Mouse (Mus musculus) kidney, postnatal 0 days (tissue): ENCODE data around the gene Rnf39. TPM values are rescaled to one million over a fixed set of nuclear protein-coding genes. Genes with fewer than 3 reads are reported as not detected.

Source experiments
- ATAC-seq: fragments of 200-750 bp; cut with Nextera tagmentation; replicated peaks from 2 replicates; pipeline ENCODE4 v1.8.0; 2017; ENCODE audit warnings: low read depth, moderate number of reproducible peaks, moderate TSS enrichment, moderate library complexity; ENCODE audit not compliant: low FRiP score
- DNase-seq: peaks from one replicate; pipeline ENCODE4 v3.0.0-alpha.2; 2016; ENCODE audit warnings: low spot score
- H3K27ac ChIP-seq: fragments of 300-500 bp; sonication (generic); 2 replicates; pipeline ENCODE4 v1.5.1; 2014; ENCODE audit warnings: mild to moderate bottlenecking
- H3K27me3 ChIP-seq: fragments of 300-500 bp; sonication (generic); 2 replicates; pipeline ENCODE4 v1.6.1; 2014; ENCODE audit warnings: low read length, mixed read lengths; ENCODE audit not compliant: insufficient read depth
- H3K36me3 ChIP-seq: fragments of 300-500 bp; sonication (generic); 2 replicates; pipeline ENCODE4 v1.6.1; 2014; ENCODE audit warnings: low read length, mixed read lengths; ENCODE audit not compliant: insufficient read depth
- H3K4me1 ChIP-seq: fragments of 300-500 bp; sonication (generic); replicated peaks from 2 replicates; pipeline ENCODE4 v1.6.1; 2014; ENCODE audit warnings: antibody characterized with exemption, low read length, mixed read lengths; ENCODE audit not compliant: insufficient read depth
- H3K4me2 ChIP-seq: fragments of 300-500 bp; sonication (generic); 2 replicates; pipeline ENCODE4 v1.6.1; 2014; ENCODE audit warnings: mild to moderate bottlenecking, low read length, moderate library complexity, mixed read lengths
- H3K4me3 ChIP-seq: fragments of 300-500 bp; sonication (generic); replicated peaks from 2 replicates; pipeline ENCODE4 v1.5.1; 2014; ENCODE audit warnings: low read depth, low read length
- H3K9ac ChIP-seq: fragments of 300-500 bp; sonication (generic); 2 replicates; pipeline ENCODE4 v1.6.1; 2014; ENCODE audit warnings: low read depth, low read length
- H3K9me3 ChIP-seq: fragments of 300-500 bp; sonication (generic); replicated peaks from 2 replicates; pipeline ENCODE4 v1.6.1; 2016; ENCODE audit warnings: low read length, inconsistent platforms, mixed read lengths
- CTCF ChIP-seq: IDR thresholded peaks from 2 replicates; pipeline ENCODE4 v1.5.1; 2016; ENCODE audit warnings: antibody characterized with exemption, low read depth, mild to moderate bottlenecking, moderate library complexity
- WGBS: fragments of 180-500 bp; shearing (Covaris S2); extraction: QIAGEN DNeasy Blood & Tissue Kit; methylation state at CpG from one replicate; pipeline ENCODE4 v1.1.7; 2014; 5-methylcytosine and 5-hydroxymethylcytosine counted together
- polyA plus RNA-seq: library from polyadenylated mRNA; unstranded; fragments of >200 nt; fragmentation: Nextera tagmentation; extraction: Ambion mirVana; gene quantifications from 2 replicates; pipeline ENCODE4 v1.2.1, GENCODE M21; 2015

The Rnf39 gene
- polyA plus RNA-seq, 1 experiment from 2014 or later, result 0.46 TPM

DNA sequence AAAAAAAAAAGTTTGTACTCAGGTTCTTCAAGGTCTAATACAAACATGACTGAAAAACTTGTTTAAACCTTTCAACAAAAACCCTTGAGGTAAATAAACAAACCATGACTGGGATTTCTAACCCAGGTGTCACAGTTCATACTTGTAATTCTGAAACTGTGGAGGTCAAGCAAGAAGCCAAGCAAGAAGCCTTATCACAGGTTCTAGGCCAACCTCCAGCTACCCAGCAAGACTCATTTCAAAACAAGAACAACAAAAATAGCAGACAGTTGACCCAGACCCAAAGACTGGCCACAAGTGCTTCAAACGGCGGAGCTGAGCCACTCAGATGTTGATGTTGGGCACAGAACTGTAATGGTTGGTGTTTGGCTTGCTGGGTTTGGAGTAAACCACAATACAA lies 51.8 kb downstream of the Rnf39 start:
- DNase-seq, result no peak
- TF ChIP-seq CTCF, result no peak
- Histone ChIP-seq H3K27ac (no peak overlapping the region), H3K27me3 (no peaks in the 10 kb centered on the region), H3K4me2 (no peak overlapping the region), H3K36me3 (no peaks in the 10 kb centered on the region), H3K9ac (no peak overlapping the region), H3K9me3 (no peaks in the 10 kb centered on the region), H3K4me3 (no peak overlapping the region), H3K4me1 (no peaks in the 10 kb centered on the region)
- no peak for ATAC-seq
- WGBS, result 86% methylated on average over 2 of the region's 2 CpGs

DNA sequence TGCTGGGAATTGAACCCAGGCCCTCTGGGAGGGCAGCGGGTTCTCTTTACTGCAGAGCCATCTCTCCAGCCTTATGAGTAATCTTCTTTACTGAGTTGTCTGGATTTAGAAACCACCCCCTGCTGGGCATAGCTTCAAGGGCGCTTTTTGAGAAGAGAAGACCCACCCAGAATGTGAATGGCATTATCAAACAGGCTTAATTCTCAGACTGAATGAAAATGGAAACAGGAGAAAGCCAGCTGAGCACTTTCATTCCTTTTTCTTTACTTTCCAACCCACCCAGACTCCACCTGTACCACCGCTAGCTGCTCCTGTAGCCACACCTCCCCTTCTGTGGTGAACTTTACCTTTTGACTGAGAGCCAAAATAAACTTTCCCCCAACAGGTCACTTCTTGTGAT lies 52.7 kb downstream of the Rnf39 start:
- H3K4me2 ChIP-seq, result no peak overlapping the region
- H3K27me3 ChIP-seq, result no peaks in the 10 kb centered on the region
- H3K9ac ChIP-seq, result no peak overlapping the region
- DNase-seq (no peak), ATAC-seq (no peak)
- WGBS, result 65% methylated on average over 3 of the region's 3 CpGs
- H3K9me3 ChIP-seq, result no peaks in the 10 kb centered on the region
- H3K4me1 ChIP-seq, result no peaks in the 10 kb centered on the region
- no peak overlapping the region for H3K4me3 ChIP-seq
- no peak overlapping the region for H3K27ac ChIP-seq
- TF ChIP-seq CTCF, result no peak
- H3K36me3 ChIP-seq, result no peaks in the 10 kb centered on the region

DNA sequence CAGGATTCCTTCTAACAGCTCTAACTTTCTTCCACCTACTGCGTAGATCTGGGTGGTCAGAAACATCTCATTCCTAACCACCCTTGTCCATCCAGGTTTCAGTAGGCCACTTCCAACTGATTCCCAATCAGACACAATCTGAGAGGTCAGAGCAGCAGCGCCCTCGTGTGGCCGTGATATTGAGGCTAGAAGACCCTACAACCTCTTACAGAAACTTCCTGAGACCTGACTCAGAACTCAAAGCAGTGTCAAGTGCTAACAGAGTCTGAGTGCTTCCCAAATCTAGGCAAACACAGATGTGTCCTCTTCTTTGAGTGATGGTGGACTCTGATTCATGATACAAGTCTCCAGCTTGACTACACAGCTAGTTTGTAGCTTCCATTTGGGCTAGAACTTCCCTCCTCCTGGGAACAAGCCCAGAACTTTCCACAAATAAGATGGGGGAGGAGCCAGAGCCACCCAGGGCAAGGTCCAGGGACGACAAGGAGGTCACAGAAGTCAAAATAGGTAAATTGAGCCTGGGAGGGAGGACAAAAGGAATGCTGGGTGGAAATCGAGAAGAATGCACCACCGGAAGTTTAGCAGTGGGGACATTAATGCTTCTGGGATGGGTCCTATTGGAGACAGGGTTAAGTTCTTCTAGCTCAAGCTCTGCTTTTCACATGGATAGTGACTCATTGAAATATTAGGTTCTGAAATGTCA lies 54.5 kb downstream of the Rnf39 start:
- H3K36me3 ChIP-seq, result no peaks in the 10 kb centered on the region
- H3K9me3 ChIP-seq, result no peaks in the 10 kb centered on the region
- H3K4me1 ChIP-seq, result no peaks in the 10 kb centered on the region
- no peak overlapping the region for H3K9ac ChIP-seq
- peak; percentile 91 for TF ChIP-seq CTCF
- ATAC-seq, result no peak
- H3K27ac ChIP-seq, result no peak overlapping the region
- peak; percentile 91 for DNase-seq
- WGBS, result 17% methylated on average over 7 of the region's 7 CpGs
- no peak overlapping the region for H3K4me3 ChIP-seq
- H3K27me3 ChIP-seq, result no peaks in the 10 kb centered on the region
- no peak overlapping the region for H3K4me2 ChIP-seq

Other genes with a start within 250 kb of the Rnf39 start
- gene H2-M10.5, start 170.0 kb upstream of the Rnf39 start, polyA plus RNA-seq, result not detected in 2 replicates
- not detected in 2 replicates for gene H2-M10.6, start 130.7 kb upstream of the Rnf39 start, polyA plus RNA-seq
- 33.2 and 33.6 TPM in 2 replicates for gene Trim26, start 105.8 kb upstream of the Rnf39 start, polyA plus RNA-seq
- 0.08 TPM in 1 of 2 replicates, not detected in the other for gene Trim15, start 75.7 kb upstream of the Rnf39 start, polyA plus RNA-seq
- gene Trim10, start 73.3 kb upstream of the Rnf39 start, polyA plus RNA-seq, result 0.34 and 0.43 TPM in 2 replicates
- gene Trim40, start 52.8 kb upstream of the Rnf39 start, polyA plus RNA-seq, result not detected in 2 replicates
- not detected in 2 replicates for gene Trim31, start 44.8 kb upstream of the Rnf39 start, polyA plus RNA-seq
- 105 and 110 TPM in 2 replicates for gene Ppp1r11, start 8.8 kb downstream of the Rnf39 start, polyA plus RNA-seq
- 83.6 and 87.6 TPM in 2 replicates for gene Znrd1, start 15.6 kb downstream of the Rnf39 start, polyA plus RNA-seq
- 6.0 and 7.2 TPM in 2 replicates for gene Znrd1as, start 15.7 kb downstream of the Rnf39 start, polyA plus RNA-seq
- not detected in 2 replicates for gene 2410137M14Rik, start 38.3 kb downstream of the Rnf39 start, polyA plus RNA-seq
- gene H2-M5, start 46.6 kb downstream of the Rnf39 start, polyA plus RNA-seq, result 0.05 and 0.08 TPM in 2 replicates
- 28.2 and 32.6 TPM in 2 replicates for gene Zfp57, start 58.2 kb downstream of the Rnf39 start, polyA plus RNA-seq
- not detected in 2 replicates for gene Mog, start 80.5 kb downstream of the Rnf39 start, polyA plus RNA-seq
- 5.2 and 6.1 TPM in 2 replicates for gene Gabbr1, start 103.0 kb downstream of the Rnf39 start, polyA plus RNA-seq
- gene Olfr90, start 145.6 kb downstream of the Rnf39 start, polyA plus RNA-seq, result not detected in 2 replicates
- gene Olfr91, start 155.4 kb downstream of the Rnf39 start, polyA plus RNA-seq, result not detected in 2 replicates
- gene Olfr92, start 177.2 kb downstream of the Rnf39 start, polyA plus RNA-seq, result not detected in 2 replicates
- gene Olfr93, start 218.6 kb downstream of the Rnf39 start, polyA plus RNA-seq, result not detected in 2 replicates